Mouse (Mus musculus): Measurements from ENCODE around the gene Tfpi2. TPM values are rescaled to one million over a fixed set of nuclear protein-coding genes. Genes with fewer than 3 reads are reported as not detected.

Tfpi2 gene
- polyA plus RNA-seq, 1 experiment = 1.7 TPM

- Histone ChIP-seq H3K4me1 (ENCODE audit: control insufficient read depth, insufficient read depth, low read length) (peaks cover 5% of the 10 kb centered on the region; the same call in 1 of the 2 replicates), H3K4me3 (replicated peaks; ENCODE audit: extremely low read depth, low read depth, low read length) (no peak overlapping the region)
- 69% methylated on average over 6 of the region's 6 CpGs for WGBS
- no peak for DNase-seq
- no peak for TF ChIP-seq POLR2A (IDR thresholded peaks at IDR 0.05; ENCODE audit: borderline replicate concordance, extremely low read depth, low read depth, low read length)
These were observed 10.6 kb upstream of the Tfpi2 start for GRCm38 (mm10) chr6:3999296-3999695.

DNA sequence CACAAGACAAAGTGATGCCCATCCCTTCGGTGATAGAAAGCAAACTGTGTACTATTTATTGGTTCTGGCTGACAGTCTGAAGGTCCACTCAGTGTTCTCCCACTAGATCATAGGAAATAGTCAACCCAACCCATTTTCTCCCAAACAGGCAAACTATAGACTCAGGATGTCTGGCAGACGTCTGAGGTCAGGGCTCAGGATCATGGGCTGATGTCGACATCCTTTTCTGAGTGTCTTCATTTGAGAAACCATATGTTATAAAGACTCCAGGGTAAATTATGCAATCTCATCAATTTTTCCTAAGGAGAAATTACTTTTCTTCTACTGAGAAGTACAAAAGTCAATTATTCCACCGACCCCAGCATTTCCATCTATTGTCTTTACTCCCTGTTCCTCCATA is 9.4 kb upstream of the Tfpi2 start:
- 52% methylated on average over 4 of the region's 4 CpGs for WGBS
- peaks cover 4% of the 10 kb centered on the region; the same call in 1 of the 2 replicates for H3K4me1 ChIP-seq (ENCODE audit: control insufficient read depth, insufficient read depth, low read length)
- no peak for DNase-seq
- TF ChIP-seq POLR2A (IDR thresholded peaks at IDR 0.05; ENCODE audit: borderline replicate concordance, extremely low read depth, low read depth, low read length) = no peak
- no peak for TF ChIP-seq CTCF (IDR thresholded peaks at IDR 0.05; ENCODE audit: insufficient read depth, low read length)
- no peak overlapping the region for H3K4me3 ChIP-seq (replicated peaks; ENCODE audit: extremely low read depth, low read depth, low read length)

DNA sequence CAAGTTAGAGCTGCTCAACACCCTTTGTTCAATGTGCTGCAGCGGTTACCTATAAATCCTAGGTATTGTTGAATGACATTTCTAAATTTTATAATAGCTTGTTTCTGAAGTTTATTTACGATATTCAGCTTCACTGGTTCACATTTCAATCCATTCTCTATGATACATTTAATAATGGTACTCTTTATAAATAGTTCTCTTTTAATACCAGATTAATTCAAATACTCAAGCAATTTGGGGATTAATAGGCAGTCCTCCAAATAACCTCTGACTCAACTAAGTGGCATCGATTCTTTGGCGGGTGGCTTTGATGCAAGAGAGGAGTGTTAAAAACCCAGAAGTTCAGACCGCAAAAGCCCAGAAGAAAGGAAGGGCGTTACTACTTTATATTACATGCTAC is 4.8 kb upstream of the Tfpi2 start, which contains the start of gene Gngt1:
Gene Gngt1 (plus strand): TSS at position 301 of the 400 bp plus-strand sequence.
- WGBS = 81% methylated on average over 6 of the region's 6 CpGs
- DNase-seq = no peak
- Histone ChIP-seq H3K4me3 (replicated peaks; ENCODE audit: extremely low read depth, low read depth, low read length) (no peak within 1 kb of the TSS), H3K4me1 (ENCODE audit: control insufficient read depth, insufficient read depth, low read length) (no peaks in the 10 kb centered on the region)
- TF ChIP-seq CTCF (IDR thresholded peaks at IDR 0.05; ENCODE audit: insufficient read depth, low read length) = no peak
- TF ChIP-seq POLR2A (IDR thresholded peaks at IDR 0.05; ENCODE audit: borderline replicate concordance, extremely low read depth, low read depth, low read length) = no peak

DNA sequence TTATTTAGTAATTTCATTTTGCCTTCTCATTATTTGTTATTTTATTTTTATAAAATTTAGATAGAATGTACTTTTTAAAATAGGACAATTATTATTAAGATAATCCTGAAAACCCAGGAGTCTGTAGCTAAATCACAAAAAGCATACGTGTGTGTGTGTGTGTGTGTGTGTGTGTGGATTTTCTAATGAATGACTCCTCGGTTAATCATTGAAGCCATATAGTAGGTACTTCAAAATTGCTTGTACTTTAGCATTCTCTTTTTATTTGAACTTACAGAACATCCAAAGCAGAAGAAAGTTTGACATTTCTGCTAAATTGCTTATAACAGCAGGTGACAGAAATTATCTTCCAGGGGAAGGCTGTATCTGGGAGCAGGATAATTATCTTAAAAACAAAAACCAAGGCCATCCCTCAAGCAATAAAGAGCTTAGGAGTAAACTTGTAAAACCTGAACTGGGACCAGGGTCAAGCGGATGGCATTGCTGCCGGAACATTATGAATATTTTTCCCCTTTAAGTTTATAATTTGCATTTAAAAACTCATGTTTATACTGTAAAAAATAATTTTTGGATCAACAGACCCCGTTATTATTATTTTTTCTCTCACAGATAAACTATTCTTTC is 5.9 kb downstream of the Tfpi2 start:
- TF ChIP-seq POLR2A (IDR thresholded peaks at IDR 0.05; ENCODE audit: borderline replicate concordance, extremely low read depth, low read depth, low read length) (no peak), CTCF (IDR thresholded peaks at IDR 0.05; ENCODE audit: insufficient read depth, low read length) (no peak)
- H3K4me3 ChIP-seq (replicated peaks; ENCODE audit: extremely low read depth, low read depth, low read length) = no peak overlapping the region
- 86% methylated on average over 5 of the region's 5 CpGs for WGBS

GRCm38 (mm10) chr6:3973679-3974078 is 15.0 kb downstream of the Tfpi2 start:
- WGBS = 45% methylated on average over 1 of the region's 1 CpGs
- DNase-seq = no peak

More for the DNA sequence above, 5.9 kb downstream of the Tfpi2 start:
- no peaks in the 10 kb centered on the region for H3K4me1 ChIP-seq (ENCODE audit: control insufficient read depth, insufficient read depth, low read length)
- DNase-seq = no peak

GRCm38 (mm10) chr6:3967676-3968626 is 20.8 kb downstream of the Tfpi2 start:
- peak overlapping the region; percentile 59 for H3K4me3 ChIP-seq (replicated peaks; ENCODE audit: extremely low read depth, low read depth, low read length)
- DNase-seq = peak; percentile 22
- 19% methylated on average over 31 of the region's 31 CpGs for WGBS
- no peaks in the 10 kb centered on the region for H3K4me1 ChIP-seq (ENCODE audit: control insufficient read depth, insufficient read depth, low read length)
- TF ChIP-seq CTCF (IDR thresholded peaks at IDR 0.05; ENCODE audit: insufficient read depth, low read length) (no peak), POLR2A (IDR thresholded peaks at IDR 0.05; ENCODE audit: borderline replicate concordance, extremely low read depth, low read depth, low read length) (no peak)

More at GRCm38 (mm10) chr6:3973679-3974078, 15.0 kb downstream of the Tfpi2 start:
- Histone ChIP-seq H3K4me3 (replicated peaks; ENCODE audit: extremely low read depth, low read depth, low read length) (no peak overlapping the region), H3K4me1 (ENCODE audit: control insufficient read depth, insufficient read depth, low read length) (no peaks in the 10 kb centered on the region)
- no peak for TF ChIP-seq POLR2A (IDR thresholded peaks at IDR 0.05; ENCODE audit: borderline replicate concordance, extremely low read depth, low read depth, low read length)
- TF ChIP-seq CTCF (IDR thresholded peaks at IDR 0.05; ENCODE audit: insufficient read depth, low read length) = no peak

- WGBS = 72% methylated on average over 4 of the region's 4 CpGs
- DNase-seq = no peak
- no peaks in the 10 kb centered on the region for H3K4me1 ChIP-seq (ENCODE audit: control insufficient read depth, insufficient read depth, low read length)
- TF ChIP-seq CTCF (IDR thresholded peaks at IDR 0.05; ENCODE audit: insufficient read depth, low read length) (no peak), POLR2A (IDR thresholded peaks at IDR 0.05; ENCODE audit: borderline replicate concordance, extremely low read depth, low read depth, low read length) (no peak)
- H3K4me3 ChIP-seq (replicated peaks; ENCODE audit: extremely low read depth, low read depth, low read length) = no peak overlapping the region
These were observed 33.8 kb downstream of the Tfpi2 start for GRCm38 (mm10) chr6:3954969-3955368.

DNA sequence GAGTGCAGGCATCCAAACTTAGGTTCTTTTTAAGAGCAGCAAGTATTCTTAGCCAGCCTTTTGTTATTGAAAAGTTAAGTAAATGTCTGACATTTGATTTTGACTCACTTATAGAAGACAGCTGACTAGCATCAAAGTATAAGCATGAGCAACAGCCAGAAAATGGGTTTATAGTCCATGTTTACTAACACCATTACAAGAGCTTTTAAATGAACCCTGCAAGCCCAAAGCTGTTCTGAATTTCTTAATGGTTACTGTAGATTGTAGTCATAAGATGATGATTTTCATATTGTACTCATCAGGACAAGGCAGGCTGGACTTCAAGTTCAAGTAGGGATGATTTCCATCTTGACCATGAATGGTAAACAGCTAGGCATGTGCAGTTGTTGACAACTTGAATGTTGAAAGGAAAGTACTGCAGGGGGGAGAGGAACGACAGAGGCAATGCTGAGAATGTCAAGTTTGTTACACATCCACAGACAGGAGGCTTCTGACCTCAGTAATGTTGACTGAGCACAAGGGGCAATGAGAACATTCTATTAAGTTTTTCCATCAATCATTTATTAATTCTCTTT is 52.5 kb downstream of the Tfpi2 start:
- no peak for TF ChIP-seq POLR2A (IDR thresholded peaks at IDR 0.05; ENCODE audit: borderline replicate concordance, extremely low read depth, low read depth, low read length)
- TF ChIP-seq CTCF (IDR thresholded peaks at IDR 0.05; ENCODE audit: insufficient read depth, low read length) = no peak
- H3K4me3 ChIP-seq (replicated peaks; ENCODE audit: extremely low read depth, low read depth, low read length) = no peak overlapping the region
- no peaks in the 10 kb centered on the region for H3K4me1 ChIP-seq (ENCODE audit: control insufficient read depth, insufficient read depth, low read length)
- no peak for DNase-seq
- 27% methylated on average over 1 of the region's 1 CpGs for WGBS

DNA sequence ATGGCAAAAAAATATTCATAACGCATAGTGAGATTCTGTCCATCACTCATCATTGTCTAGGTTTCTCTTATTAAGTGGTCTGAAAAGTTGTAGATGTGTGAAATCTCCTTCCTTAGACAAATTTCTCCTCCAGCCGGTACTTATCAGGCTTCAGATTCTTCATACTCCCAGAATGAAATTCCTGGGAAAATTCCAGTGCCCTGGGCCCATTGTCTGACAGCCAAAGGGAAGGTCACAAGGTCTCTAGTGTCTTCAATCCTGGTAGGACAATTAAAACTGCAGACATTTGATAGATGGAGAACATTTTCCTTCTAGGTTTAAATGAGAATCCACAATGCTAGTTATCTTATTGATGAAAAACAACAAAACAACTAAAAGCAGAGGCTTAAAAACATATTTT is 53.1 kb downstream of the Tfpi2 start:
- no peak for TF ChIP-seq CTCF (IDR thresholded peaks at IDR 0.05; ENCODE audit: insufficient read depth, low read length)
- no peak for TF ChIP-seq POLR2A (IDR thresholded peaks at IDR 0.05; ENCODE audit: borderline replicate concordance, extremely low read depth, low read depth, low read length)
- Histone ChIP-seq H3K4me3 (replicated peaks; ENCODE audit: extremely low read depth, low read depth, low read length) (no peak overlapping the region), H3K4me1 (ENCODE audit: control insufficient read depth, insufficient read depth, low read length) (no peaks in the 10 kb centered on the region)
- DNase-seq = no peak
- WGBS = 49% methylated on average over 2 of the region's 2 CpGs
